27 mouse cellular contexts compared by ENCODE assay signal in genomic region chr4:82369011-82369776, GRCm38 (mm10).
DNase-seq lines count a peak whose midpoint lies in the region; ATAC-seq and TF ChIP-seq lines count a peak whose summit lies in the region.
"Had no signal": no experiment of that assay in that cellular context is flagged by ENCODE, and none has a peak within 500 bp of the region (broad histone marks: within the 10 kb centered on the region; RNA-seq: fewer than 3 reads in every experiment).

No protein-coding gene starts in this region.

- intact Hi-C loops in left cerebral cortex, adult 2 months (cut with DNase I), result no loop called here

- TF ChIP-seq CTCF in Patski (IDR thresholded peaks at IDR 0.05), result no peak
- TF ChIP-seq CTCF in left cerebral cortex, adult 2 months (IDR thresholded peaks at IDR 0.05), result no peak

- H3K4me3 ChIP-seq in heart, embryonic 10.5 days, result no peak overlapping the region
- H3K4me3 ChIP-seq in left cerebral cortex, adult 2 months, result no peak overlapping the region
- H3K4me3 ChIP-seq: embryonic facial prominence, embryonic 12.5 days; embryonic facial prominence, embryonic 15.5 days; erythroblast, embryonic 14.5 days; forebrain, embryonic 12.5 days; forebrain, embryonic 15.5 days; gastrocnemius, adult 2 months; heart, embryonic 13.5 days had no signal

- peak; percentile 76 for DNase-seq in heart, adult 11 months
- no peak for DNase-seq in heart, embryonic 10.5 days (ENCODE audit: low spot score)
- DNase-seq in 3134 (ENCODE audit: extremely low read depth, insufficient read length, low spot score), result peak; percentile 16
- DNase-seq in Patski (ENCODE audit: low read depth, low spot score), result peak; percentile 51
- DNase-seq in left cerebral cortex, adult 2 months (ENCODE audit: extremely low spot score in 1 of 2, low spot score in 2 of 2), result no peak
- DNase-seq in frontal cortex, postnatal 10 days (ENCODE audit: low spot score in 2 of 2), result no peak
- DNase-seq: adrenal gland, postnatal 10 days; adrenal gland, postnatal 36 days; cerebellum, adult 2 months; cerebellum, adult 9-11 months; cerebellum, postnatal 25 days; gastrocnemius, adult 2 months; gastrocnemius, postnatal 14 days; heart, adult 18-20 months; heart, postnatal 14 days; heart, postnatal 4 days had no signal

- H3K27me3 ChIP-seq in heart, embryonic 10.5 days (ENCODE audit: insufficient read depth, poor library complexity, severe bottlenecking), result no peaks in the 10 kb centered on the region
- no peaks in the 10 kb centered on the region for H3K27me3 ChIP-seq in Patski
- H3K27me3 ChIP-seq: embryonic facial prominence, embryonic 12.5 days; embryonic facial prominence, embryonic 15.5 days; forebrain, embryonic 12.5 days; forebrain, embryonic 15.5 days; heart, embryonic 13.5 days had no signal

- in situ Hi-C loops in Patski (cut with MboI; ENCODE audit: low pct_unique_long_range_greater_than_20kb), result no loop called here

- no peak for ATAC-seq in Patski
- ATAC-seq: CD4-positive, CD25-positive, alpha-beta regulatory T cell, adult 4 months; forebrain, embryonic 15.5 days; hindbrain, postnatal 0 days; inflammation-experienced regulatory T-cells, adult 6 months; intestine, postnatal 0 days had no signal

- POLR2A ChIA-PET in Patski (lab: Charles Lee), result interaction anchor here (0.6 kb wide), 1 partner anchor 18 kb away, joined by 3 read pairs; no protein-coding TSS in a partner anchor

- H3K36me3 ChIP-seq in heart, embryonic 10.5 days, result peaks cover 5% of the 10 kb centered on the region; the same call in 1 of the 2 replicates
- H3K36me3 ChIP-seq: forebrain, embryonic 12.5 days; forebrain, embryonic 15.5 days had no signal

- WGBS in heart, embryonic 10.5 days, result 76% methylated on average over 6 of the region's 6 CpGs

- CTCF ChIA-PET in Patski (lab: Charles Lee), result no interaction called here

- H3K9me3 ChIP-seq in heart, embryonic 10.5 days, result no peaks in the 10 kb centered on the region
- H3K9me3 ChIP-seq: embryonic facial prominence, embryonic 12.5 days; embryonic facial prominence, embryonic 15.5 days; forebrain, embryonic 12.5 days; forebrain, embryonic 15.5 days; heart, embryonic 13.5 days had no signal

- no peak overlapping the region for H3K27ac ChIP-seq in heart, embryonic 10.5 days
- H3K27ac ChIP-seq in left cerebral cortex, adult 2 months, result no peak overlapping the region
- H3K27ac ChIP-seq: embryonic facial prominence, embryonic 12.5 days; embryonic facial prominence, embryonic 15.5 days; forebrain, embryonic 12.5 days; forebrain, embryonic 15.5 days; heart, embryonic 13.5 days; hindbrain, embryonic 14.5 days; hindbrain, postnatal 0 days had no signal

- H3K4me1 ChIP-seq in heart, embryonic 10.5 days, result peaks cover 7% of the 10 kb centered on the region

Comparison
In these comparisons a context has a peak if more than half of its experiments do, and no peak if none do; other contexts are left out.
1. DNase-seq: peak in heart, adult 11 months (single experiment), 3134 (single experiment) and Patski (single experiment); none in heart, embryonic 10.5 days (single experiment), left cerebral cortex, adult 2 months (0 of 2) and frontal cortex, postnatal 10 days (0 of 2).